Mouse (Mus musculus): ENCODE data around the gene Plppr1.

DNA sequence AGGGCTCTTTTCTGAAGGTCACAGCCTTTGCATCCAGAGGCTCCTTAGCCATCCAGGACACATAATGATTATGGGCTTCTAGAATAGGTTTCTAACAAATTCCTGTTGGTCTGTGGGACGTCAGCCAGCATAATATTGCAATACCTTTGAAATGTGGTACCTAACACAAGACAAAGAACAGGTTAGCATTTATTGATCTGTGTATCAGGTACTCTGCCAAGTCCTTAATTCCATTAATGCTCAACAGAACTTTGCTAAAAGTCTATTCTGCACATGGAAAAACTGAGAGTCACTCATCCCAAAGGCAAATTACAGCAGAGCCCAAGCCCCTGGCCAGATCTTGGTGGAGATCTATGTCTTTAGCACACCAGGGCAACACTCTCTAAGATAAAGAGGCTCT lies 97.7 kb downstream of the Plppr1 start:
- TF ChIP-seq CTCF (IDR thresholded peaks at IDR 0.05; ENCODE audit: borderline replicate concordance, insufficient read depth, low read length) = no peak
- no peak for TF ChIP-seq POLR2A (IDR thresholded peaks at IDR 0.05; ENCODE audit: low read depth, low read length)

Measured in embryonic fibroblast, embryonic 13.5 days (primary cell).